Mouse (Mus musculus) small intestine, adult 2 months (tissue): ENCODE results near the gene 1700028P14Rik.

Source experiments
- CTCF ChIP-seq: fragments of 200-500 bp; IDR thresholded peaks from 2 replicates; pipeline ENCODE4 v1.5.1; 2012; ENCODE audit warnings: low read depth, mild to moderate bottlenecking, control low read depth, inconsistent platforms, low read length, moderate library complexity, mixed read lengths; ENCODE audit not compliant: insufficient replicate concordance, insufficient read length; ENCODE audit errors: extremely low read depth
- POLR2A ChIP-seq: fragments of 200-500 bp; IDR thresholded peaks from 2 replicates; pipeline ENCODE4 v1.6.1; 2012; ENCODE audit warnings: low read depth, mild to moderate bottlenecking, control low read depth, inconsistent platforms, low read length, moderate library complexity

- TF ChIP-seq CTCF (no peak), POLR2A (no peak)
Measured at GRCm38 (mm10) chr19:23668142-23668655, 15.6 kb upstream of the 1700028P14Rik start.
